Mouse (Mus musculus) MEL (cell line): ENCODE results near the gene Slc6a20b.

Experiments used
- CHD1 ChIP-seq: IDR thresholded peaks from 2 replicates; pipeline ENCODE4 v1.6.1; 2012; ENCODE audit warnings: low read depth, mild to moderate bottlenecking, inconsistent platforms, low read length, improper control_type of control experiment
- CTCF ChIP-seq, 3 experiments: IDR thresholded peaks in 2 of 3; conservative IDR thresholded peaks in 1 of 3; 2 replicates each; pipeline ENCODE4 v1.5.1; 2011 to 2012; ENCODE audit warnings: low read length in 3 of 3, low read depth in 2 of 3, mild to moderate bottlenecking in 2 of 3, improper control_type of control experiment in 1 of 3, inconsistent platforms in 1 of 3, mixed read lengths in 1 of 3, moderate library complexity in 1 of 3; ENCODE audit not compliant: control insufficient read depth in 1 of 3, insufficient read depth in 1 of 3, poor library complexity in 1 of 3, severe bottlenecking in 1 of 3
- MAFK ChIP-seq: IDR thresholded peaks from 2 replicates; pipeline ENCODE4 v1.6.1; 2011; ENCODE audit warnings: low read depth, mild to moderate bottlenecking, low read length, improper control_type of control experiment, borderline replicate concordance
- MAX ChIP-seq: IDR thresholded peaks from 2 replicates; pipeline ENCODE4 v1.6.1; 2011; ENCODE audit warnings: low read length, improper control_type of control experiment
- MAZ ChIP-seq: IDR thresholded peaks from 2 replicates; pipeline ENCODE4 v1.6.1; 2012; ENCODE audit warnings: low read depth, mild to moderate bottlenecking, inconsistent platforms, low read length, improper control_type of control experiment
- POLR2A ChIP-seq, 2 experiments: IDR thresholded peaks; 2 replicates each; pipeline ENCODE4 v1.6.1; 2011 to 2012; ENCODE audit warnings: low read length in 2 of 2, mild to moderate bottlenecking in 2 of 2, control low read depth in 1 of 2, improper control_type of control experiment in 1 of 2, low read depth in 1 of 2, moderate library complexity in 1 of 2; ENCODE audit not compliant: control insufficient read depth in 1 of 2, insufficient read depth in 1 of 2, poor library complexity in 1 of 2
- SMC3 ChIP-seq: IDR thresholded peaks from 2 replicates; pipeline ENCODE4 v1.6.1; 2011; ENCODE audit warnings: low read depth, low read length, improper control_type of control experiment
- USF2 ChIP-seq, 2 experiments: IDR thresholded peaks; 2 replicates each; pipeline ENCODE4 v1.6.1; 2011 to 2012; ENCODE audit warnings: improper control_type of control experiment in 2 of 2, low read length in 2 of 2, borderline replicate concordance in 1 of 2, inconsistent platforms in 1 of 2, low read depth in 1 of 2, mild to moderate bottlenecking in 1 of 2; ENCODE audit not compliant: insufficient read depth in 1 of 2
- ZC3H11A ChIP-seq: IDR thresholded peaks from 2 replicates; pipeline ENCODE4 v1.6.1; 2012; ENCODE audit warnings: low read depth, mild to moderate bottlenecking, inconsistent platforms, low read length, improper control_type of control experiment
- ZNF384 ChIP-seq: IDR thresholded peaks from 2 replicates; pipeline ENCODE4 v1.6.1; 2012; ENCODE audit warnings: low read depth, mild to moderate bottlenecking, inconsistent platforms, low read length, improper control_type of control experiment

GRCm38 (mm10) chr9:123632281-123632680 lies at the start of gene Slc6a20b:
- TF ChIP-seq SMC3 (no peak), MAX (no peak), CHD1 (no peak), ZC3H11A (no peak), POLR2A (IDR thresholded peaks at IDR 0.05; ENCODE audit: control insufficient read depth in 1 of 2, insufficient read depth in 1 of 2, low read depth in 1 of 2, low read length in 2 of 2, poor library complexity in 1 of 2) (no peak), MAZ (no peak), USF2 (IDR thresholded peaks at IDR 0.05; ENCODE audit: borderline replicate concordance in 1 of 2, insufficient read depth in 1 of 2, low read depth in 1 of 2, low read length in 2 of 2) (no peak), MAFK (no peak), CTCF (IDR thresholded peaks at IDR 0.05 in 2 of 3, conservative IDR thresholded peaks at IDR 0.05 in 1 of 3; ENCODE audit: control insufficient read depth in 1 of 3, insufficient read depth in 1 of 3, low read depth in 2 of 3, low read length in 3 of 3, poor library complexity in 1 of 3, severe bottlenecking in 1 of 3) (no peak), ZNF384 (no peak)
